Mouse (Mus musculus) liver, postnatal 0 days (tissue): ENCODE measurements around the gene Stat3.

Experiments
- CTCF ChIP-seq: sonication (generic); IDR thresholded peaks from 2 replicates; pipeline ENCODE4 v1.5.1; 2016; ENCODE audit warnings: antibody characterized with exemption, low read depth
- EP300 ChIP-seq: IDR thresholded peaks from 2 replicates; pipeline ENCODE4 v1.6.1; 2016; ENCODE audit warnings: antibody characterized with exemption, low read depth, mild to moderate bottlenecking

DNA sequence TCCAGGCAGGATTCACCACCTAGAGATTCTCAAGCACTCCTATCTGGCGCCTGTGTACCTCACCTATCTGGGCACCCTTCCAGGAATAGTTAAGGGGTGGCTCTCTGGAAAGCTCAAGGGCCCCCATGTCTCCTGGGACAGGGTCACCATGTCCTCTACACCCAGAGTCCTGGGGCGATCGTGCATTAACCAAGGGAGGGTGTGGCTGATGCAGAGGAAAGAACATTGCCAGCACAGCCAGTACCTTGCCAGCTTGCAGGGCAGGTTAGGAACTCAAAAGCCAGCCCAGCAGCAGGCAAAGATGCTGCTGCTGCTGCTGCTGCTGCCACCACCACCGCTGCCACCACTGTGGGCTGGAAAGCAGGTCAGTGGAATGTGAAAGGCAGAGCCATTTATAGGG, 85.1 kb downstream of the Stat3 start:
- TF ChIP-seq CTCF = no peak
- no peak for TF ChIP-seq EP300
